Mouse (Mus musculus): ENCODE data around the gene Magi2. TPM values are rescaled to one million over a fixed set of nuclear protein-coding genes. Genes with fewer than 3 reads are reported as not detected.
"Not testable (repeated sequence)": the region's sequence is repeated elsewhere in the genome, so short reads cannot be mapped to it uniquely, and the experiment has no call there.

Magi2 gene
- polyA plus RNA-seq, 1 experiment from 2014 or later: 39.5 TPM

DNA sequence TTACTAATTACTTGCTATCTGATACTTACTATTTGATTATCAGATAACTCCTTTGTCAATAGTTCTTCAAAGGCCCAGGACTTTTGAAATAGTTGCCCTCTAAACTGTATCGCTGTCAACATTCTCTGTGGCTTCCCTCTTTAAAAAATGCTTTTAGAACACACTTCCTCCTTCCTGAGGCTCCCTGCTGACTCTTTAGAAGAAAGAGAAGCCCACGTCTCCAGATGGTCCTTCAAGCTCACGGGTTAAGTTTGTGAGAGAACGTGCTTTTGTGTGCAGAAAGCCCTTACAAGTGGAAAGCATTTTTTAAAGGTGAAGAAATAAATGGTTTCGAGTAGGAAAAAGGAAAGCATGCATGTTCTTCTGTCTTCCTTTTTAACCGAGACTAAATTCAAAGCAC lies 1267.2 kb downstream of the Magi2 start:
- Histone ChIP-seq H3K27me3 (replicated peaks) (no peaks in the 10 kb centered on the region), H3K4me2 (no peak overlapping the region)
- 57% methylated on average over 6 of the region's 6 CpGs for WGBS

DNA sequence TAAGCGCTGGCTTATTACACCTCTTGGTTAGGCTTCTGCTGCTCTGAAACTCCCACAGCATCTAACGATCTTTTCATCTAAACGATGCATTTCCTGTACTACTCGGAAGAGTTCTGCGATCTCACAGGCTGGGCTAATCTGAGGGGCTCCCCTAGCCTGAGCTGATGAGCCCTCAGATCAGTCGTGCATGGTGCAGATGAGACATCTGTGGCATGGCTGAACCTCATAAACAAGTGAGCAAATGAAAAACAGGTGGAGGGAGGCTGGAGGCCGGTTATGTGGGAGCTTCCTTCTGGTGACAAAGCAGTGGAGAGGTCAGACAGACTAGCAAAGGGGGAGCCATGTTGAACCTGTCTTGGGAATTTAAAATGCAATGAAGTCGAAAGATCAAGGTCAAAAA lies 1270.1 kb downstream of the Magi2 start:
- WGBS: 50% methylated on average over 8 of the region's 8 CpGs
- Histone ChIP-seq H3K36me3 (no peaks in the 10 kb centered on the region), H3K4me1 (peaks cover 6% of the 10 kb centered on the region), H3K27ac (replicated peaks) (no peak overlapping the region), H3K4me2 (no peak overlapping the region), H3K9ac (replicated peaks) (no peak overlapping the region), H3K4me3 (replicated peaks) (no peak overlapping the region), H3K9me3 (replicated peaks) (no peaks in the 10 kb centered on the region), H3K27me3 (replicated peaks) (no peaks in the 10 kb centered on the region)
- ATAC-seq (ENCODE audit: low FRiP score): no peak

More for the DNA sequence above, 1267.2 kb downstream of the Magi2 start:
- no peaks in the 10 kb centered on the region for H3K36me3 ChIP-seq
- no peak overlapping the region for H3K4me3 ChIP-seq (replicated peaks)
- no peak overlapping the region for H3K27ac ChIP-seq (replicated peaks)
- no peak for ATAC-seq (ENCODE audit: low FRiP score)
- no peak overlapping the region for H3K9ac ChIP-seq (replicated peaks)
- H3K9me3 ChIP-seq (replicated peaks): no peaks in the 10 kb centered on the region
- peaks cover 6% of the 10 kb centered on the region for H3K4me1 ChIP-seq

DNA sequence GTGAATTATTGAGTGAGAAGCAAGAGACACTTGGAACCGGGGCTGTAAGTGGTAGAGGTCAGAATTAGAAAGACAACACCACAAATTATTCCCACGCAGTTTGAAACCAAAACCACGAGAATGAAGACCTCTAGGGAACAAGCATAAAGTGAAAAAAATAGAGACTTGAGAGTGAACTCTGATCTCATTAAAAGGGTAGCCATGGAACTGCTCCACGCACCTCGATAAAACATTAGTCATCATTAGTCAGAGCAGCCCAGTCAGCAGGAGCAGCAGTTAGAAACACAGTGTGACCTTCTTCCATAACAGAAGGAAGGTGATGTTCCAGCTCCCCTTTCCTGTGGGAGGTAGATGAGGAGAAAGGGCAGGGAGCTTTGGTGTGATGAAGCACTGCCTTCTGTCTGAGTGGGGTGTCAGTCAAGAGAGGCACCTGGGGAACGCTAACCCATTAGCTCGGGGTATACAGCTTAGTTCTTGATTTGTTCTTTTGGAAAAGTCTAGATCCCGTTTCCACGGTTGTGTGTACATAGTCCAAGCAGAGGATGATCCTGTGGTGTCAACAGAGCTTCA lies 1272.3 kb downstream of the Magi2 start:
- no peaks in the 10 kb centered on the region for H3K9me3 ChIP-seq (replicated peaks)
- no peaks in the 10 kb centered on the region for H3K36me3 ChIP-seq
- no peak overlapping the region for H3K4me2 ChIP-seq
- no peaks in the 10 kb centered on the region for H3K27me3 ChIP-seq (replicated peaks)
- 66% methylated on average over 9 of the region's 9 CpGs for WGBS
- H3K4me3 ChIP-seq (replicated peaks): no peak overlapping the region
- no peak overlapping the region for H3K9ac ChIP-seq (replicated peaks)
- H3K4me1 ChIP-seq: peaks cover 6% of the 10 kb centered on the region
- ATAC-seq (ENCODE audit: low FRiP score): no peak; the same call in 1 of the 2 replicates
- H3K27ac ChIP-seq (replicated peaks): no peak overlapping the region

DNA sequence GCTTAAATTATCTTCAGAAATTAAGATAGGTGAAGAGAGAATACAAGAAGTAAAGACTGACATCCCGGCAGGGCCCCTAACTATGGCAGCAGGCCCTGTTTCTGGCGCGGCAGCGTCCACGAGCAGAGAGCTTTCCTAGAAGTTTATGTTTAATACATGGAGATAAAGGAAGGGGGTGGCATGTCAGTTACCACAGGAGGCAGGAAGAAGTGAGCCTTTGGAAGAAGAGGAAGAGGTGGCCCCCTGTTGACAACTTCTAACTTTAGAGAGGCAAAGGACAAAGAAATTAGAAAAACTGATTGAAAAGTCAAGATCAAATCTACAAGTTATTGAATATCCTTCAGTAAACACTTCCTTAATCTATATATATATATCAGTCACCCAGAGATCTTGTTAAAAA lies 1281.8 kb downstream of the Magi2 start:
- 78% methylated on average over 5 of the region's 5 CpGs for WGBS
- no peaks in the 10 kb centered on the region for H3K36me3 ChIP-seq
- ATAC-seq (ENCODE audit: low FRiP score): no peak

DNA sequence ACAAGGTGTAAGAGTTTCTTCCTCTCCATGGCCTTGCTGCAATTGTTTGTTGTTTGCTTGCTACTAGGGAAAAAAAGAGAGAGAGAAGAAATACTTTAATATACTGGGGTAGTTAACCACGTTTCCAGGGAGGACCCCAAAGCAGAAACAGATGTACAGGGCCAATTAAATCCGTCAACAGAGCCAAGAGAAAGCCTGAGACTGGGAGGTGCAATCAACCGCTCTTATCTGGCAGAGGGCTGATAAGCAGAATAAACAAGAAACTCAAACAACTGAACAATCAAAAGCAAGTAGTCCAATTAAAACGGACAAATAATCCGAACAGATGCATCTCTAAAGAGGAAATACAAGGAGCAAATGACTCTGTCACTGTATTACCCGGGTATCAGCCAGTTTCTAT lies 1282.8 kb downstream of the Magi2 start:
- ATAC-seq (ENCODE audit: low FRiP score): no peak
- no peaks in the 10 kb centered on the region for H3K4me1 ChIP-seq
- no peak overlapping the region for H3K4me2 ChIP-seq
- no peaks in the 10 kb centered on the region for H3K27me3 ChIP-seq (replicated peaks)
- H3K27ac ChIP-seq (replicated peaks): no peak overlapping the region
- H3K9ac ChIP-seq (replicated peaks): no peak overlapping the region
- no peaks in the 10 kb centered on the region for H3K9me3 ChIP-seq (replicated peaks)
- 59% methylated on average over 6 of the region's 6 CpGs for WGBS
- no peaks in the 10 kb centered on the region for H3K36me3 ChIP-seq
- H3K4me3 ChIP-seq (replicated peaks): no peak overlapping the region

More for the DNA sequence above, 1281.8 kb downstream of the Magi2 start:
- no peak overlapping the region for H3K27ac ChIP-seq (replicated peaks)
- no peaks in the 10 kb centered on the region for H3K9me3 ChIP-seq (replicated peaks)
- H3K4me2 ChIP-seq: no peak overlapping the region
- no peaks in the 10 kb centered on the region for H3K4me1 ChIP-seq
- no peak overlapping the region for H3K4me3 ChIP-seq (replicated peaks)
- no peaks in the 10 kb centered on the region for H3K27me3 ChIP-seq (replicated peaks)
- no peak overlapping the region for H3K9ac ChIP-seq (replicated peaks)

DNA sequence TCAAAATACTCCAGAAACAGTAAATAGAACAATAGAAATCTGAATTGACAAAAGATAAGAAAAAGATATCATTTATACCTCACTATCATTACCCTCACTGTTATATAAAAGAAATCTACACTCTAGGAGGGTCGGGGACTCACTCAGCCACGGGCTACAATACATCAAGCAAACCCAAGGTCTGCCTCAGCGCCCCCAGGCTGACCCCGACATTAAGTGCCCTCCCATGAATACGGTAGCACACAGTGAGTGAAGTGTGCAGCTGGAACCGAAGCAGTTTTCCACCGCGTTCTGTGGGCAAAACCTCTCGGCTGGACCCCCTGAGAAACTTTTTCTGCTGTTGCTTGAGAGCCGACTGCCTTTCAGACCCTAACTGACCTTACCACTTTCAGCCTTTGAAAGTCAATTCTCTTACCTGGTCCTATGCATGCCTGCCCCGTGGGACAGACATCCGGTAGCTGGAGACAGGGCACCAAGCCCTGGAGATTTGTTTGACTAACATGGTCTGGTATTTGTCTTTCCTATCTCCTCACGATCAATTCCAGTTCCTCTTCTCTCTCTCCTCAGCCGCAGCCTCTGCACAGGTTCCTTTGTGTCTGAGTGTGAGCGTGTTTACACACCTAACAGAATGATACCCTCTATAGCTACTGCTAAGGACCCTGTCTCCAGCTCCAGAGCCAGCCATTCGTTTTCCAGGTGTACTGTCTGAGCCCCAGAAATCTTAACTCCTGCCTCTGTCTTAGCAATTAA lies 1285.7 kb downstream of the Magi2 start:
- Histone ChIP-seq H3K4me3 (replicated peaks) (no peak overlapping the region), H3K27me3 (replicated peaks) (no peaks in the 10 kb centered on the region), H3K36me3 (no peaks in the 10 kb centered on the region), H3K4me1 (no peaks in the 10 kb centered on the region), H3K4me2 (no peak overlapping the region), H3K27ac (replicated peaks) (no peak overlapping the region), H3K9ac (replicated peaks) (no peak overlapping the region), H3K9me3 (replicated peaks) (no peaks in the 10 kb centered on the region)
- ATAC-seq (ENCODE audit: low FRiP score): 0 out of 2 replicates have a peak, but pooled peaks have one; percentile 41
- WGBS: 36% methylated on average over 16 of the region's 16 CpGs

DNA sequence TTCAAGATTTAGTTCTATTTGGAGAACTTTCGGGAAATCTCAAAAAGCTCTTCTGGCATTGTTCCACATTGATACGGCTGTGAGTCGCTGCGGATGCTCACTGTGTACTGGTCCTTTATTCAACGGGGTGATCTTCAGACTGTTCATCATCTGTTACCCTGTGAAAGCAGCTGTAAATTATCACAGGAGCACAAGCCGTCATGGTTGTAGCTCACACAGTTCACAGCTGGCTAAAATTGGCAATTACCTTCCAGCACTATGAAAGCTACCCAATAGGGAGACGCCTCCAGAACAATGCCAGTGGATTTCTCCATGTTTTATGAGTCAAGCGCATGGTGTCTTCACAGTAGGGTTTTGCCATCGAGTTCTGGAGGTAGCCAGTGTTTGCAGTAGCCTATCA lies 1294.8 kb downstream of the Magi2 start:
- H3K36me3 ChIP-seq: no peaks in the 10 kb centered on the region
- peak; percentile 80 for ATAC-seq (ENCODE audit: low FRiP score)
- peaks cover 12% of the 10 kb centered on the region; the same call in 1 of the 2 replicates for H3K4me1 ChIP-seq
- no peaks in the 10 kb centered on the region for H3K27me3 ChIP-seq (replicated peaks)
- no peak overlapping the region for H3K27ac ChIP-seq (replicated peaks)
- no peak overlapping the region for H3K4me2 ChIP-seq
- H3K9me3 ChIP-seq (replicated peaks): no peaks in the 10 kb centered on the region
- H3K4me3 ChIP-seq (replicated peaks): no peak overlapping the region
- WGBS: 21% methylated on average over 9 of the region's 9 CpGs
- no peak overlapping the region for H3K9ac ChIP-seq (replicated peaks)

DNA sequence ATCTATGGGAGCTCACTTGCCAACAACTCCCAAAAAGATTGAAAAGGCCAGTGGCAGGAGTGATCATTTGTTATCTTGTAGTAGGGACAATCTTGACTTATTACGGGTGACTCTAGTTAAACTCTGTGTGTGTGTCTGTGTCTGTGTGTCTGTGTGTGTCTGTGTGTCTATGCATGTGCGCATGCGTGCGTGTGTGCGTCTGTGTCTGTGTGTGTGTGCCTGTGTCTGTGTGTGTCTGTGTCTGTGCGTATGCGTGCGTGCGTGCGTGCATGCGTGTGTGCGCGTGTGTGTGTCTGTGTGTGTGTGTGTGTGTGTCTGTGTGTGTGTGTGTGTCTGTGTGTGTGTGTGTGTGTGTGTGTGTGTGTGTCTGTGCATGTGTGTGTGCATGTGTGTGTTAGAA lies 1295.2 kb downstream of the Magi2 start:
- peaks cover 12% of the 10 kb centered on the region; the same call in 1 of the 2 replicates for H3K4me1 ChIP-seq
- H3K9ac ChIP-seq (replicated peaks): no peak overlapping the region
- WGBS: 95% methylated on average over 13 of the region's 13 CpGs
- H3K27me3 ChIP-seq (replicated peaks): no peaks in the 10 kb centered on the region
- no peak overlapping the region for H3K4me3 ChIP-seq (replicated peaks)
- no peak overlapping the region for H3K27ac ChIP-seq (replicated peaks)
- no peak overlapping the region for H3K4me2 ChIP-seq
- no peak for ATAC-seq (ENCODE audit: low FRiP score)
- H3K9me3 ChIP-seq (replicated peaks): no peaks in the 10 kb centered on the region
- H3K36me3 ChIP-seq: no peaks in the 10 kb centered on the region

DNA sequence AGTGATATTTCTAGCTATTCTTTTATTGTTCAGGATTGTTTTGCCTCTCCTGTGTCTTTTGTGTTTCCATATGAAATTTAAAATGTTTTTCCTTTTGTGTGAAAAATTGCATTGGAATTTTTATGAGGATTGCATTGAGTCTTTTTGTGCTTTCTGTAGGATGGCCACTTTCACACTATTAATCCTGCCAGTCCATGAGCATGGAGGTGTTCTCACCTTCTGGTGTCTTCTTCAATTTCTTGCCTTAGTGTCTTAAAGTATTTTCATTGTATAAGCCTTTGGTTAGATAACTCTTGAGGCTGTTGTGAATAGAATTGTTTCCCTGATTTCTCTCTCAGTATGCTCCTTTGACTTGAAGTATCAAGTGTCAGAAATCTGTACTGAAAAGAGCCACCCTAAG lies 1296.9 kb downstream of the Magi2 start:
- ATAC-seq (ENCODE audit: low FRiP score): no peak
- Histone ChIP-seq H3K9me3 (replicated peaks) (no peaks in the 10 kb centered on the region), H3K4me3 (replicated peaks) (no peak overlapping the region), H3K27ac (replicated peaks) (no peak overlapping the region), H3K9ac (replicated peaks) (no peak overlapping the region), H3K27me3 (replicated peaks) (no peaks in the 10 kb centered on the region), H3K4me2 (no peak overlapping the region), H3K4me1 (peaks cover 12% of the 10 kb centered on the region; the same call in 1 of the 2 replicates), H3K36me3 (no peaks in the 10 kb centered on the region)

DNA sequence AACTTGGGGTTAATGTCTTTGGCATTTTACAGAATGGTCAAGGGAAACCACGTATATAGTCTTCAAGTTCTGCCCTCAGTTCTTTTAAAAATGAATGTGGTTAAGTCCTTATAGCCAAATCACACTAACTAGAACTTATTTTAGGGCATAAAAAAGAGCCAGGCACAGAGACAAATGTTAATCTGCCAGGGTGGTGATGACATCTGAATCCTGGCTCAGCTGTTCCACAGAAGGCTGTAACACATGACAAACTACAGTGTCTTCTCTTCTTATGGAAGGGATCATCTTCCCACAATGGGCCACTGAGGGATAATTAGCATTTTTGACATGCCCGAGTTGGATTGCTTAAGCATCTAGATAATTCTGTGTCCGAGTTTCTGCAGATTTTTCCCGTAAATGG lies 1299.8 kb downstream of the Magi2 start:
- not testable (repeated sequence) for H3K36me3 ChIP-seq; H3K4me3 ChIP-seq (replicated peaks)

DNA sequence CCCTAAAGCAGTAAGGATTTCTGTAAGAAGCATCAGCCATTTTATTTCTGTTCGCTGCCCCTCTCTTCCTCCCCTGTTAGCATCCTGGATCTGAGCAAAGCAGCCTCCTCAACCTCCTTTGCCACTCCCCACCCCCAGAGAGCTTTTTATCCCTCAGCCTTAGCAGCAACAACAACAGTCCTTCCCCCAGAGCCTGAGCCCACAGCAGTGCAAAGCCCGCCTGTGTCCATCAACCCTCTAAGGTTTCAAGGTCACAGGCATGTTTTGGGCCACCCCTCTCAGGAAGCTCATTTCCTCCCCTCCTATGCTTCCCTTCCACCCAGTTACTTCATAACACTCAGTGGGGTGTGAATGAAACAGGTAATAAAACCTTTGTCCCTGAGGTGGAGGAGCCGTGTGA lies 1309.7 kb downstream of the Magi2 start:
- H3K9ac ChIP-seq (replicated peaks): no peak overlapping the region
- no peaks in the 10 kb centered on the region for H3K27me3 ChIP-seq (replicated peaks)
- no peaks in the 10 kb centered on the region; the same call in 1 of the 2 replicates for H3K36me3 ChIP-seq
- H3K4me2 ChIP-seq: no peak overlapping the region
- no peak for ATAC-seq (ENCODE audit: low FRiP score)
- WGBS: 36% methylated on average over 3 of the region's 3 CpGs
- no peak overlapping the region for H3K4me3 ChIP-seq (replicated peaks)
- no peaks in the 10 kb centered on the region for H3K9me3 ChIP-seq (replicated peaks)
- H3K4me1 ChIP-seq: peaks cover 7% of the 10 kb centered on the region; the same call in 1 of the 2 replicates
- H3K27ac ChIP-seq (replicated peaks): no peak overlapping the region

More for the DNA sequence above, 1299.8 kb downstream of the Magi2 start:
- not testable (repeated sequence) for H3K27ac ChIP-seq (replicated peaks); H3K9ac ChIP-seq (replicated peaks); H3K4me2 ChIP-seq; H3K9me3 ChIP-seq (replicated peaks); ATAC-seq (ENCODE audit: low FRiP score); H3K27me3 ChIP-seq (replicated peaks); H3K4me1 ChIP-seq
- WGBS: 76% methylated on average over 2 of the region's 4 CpGs

DNA sequence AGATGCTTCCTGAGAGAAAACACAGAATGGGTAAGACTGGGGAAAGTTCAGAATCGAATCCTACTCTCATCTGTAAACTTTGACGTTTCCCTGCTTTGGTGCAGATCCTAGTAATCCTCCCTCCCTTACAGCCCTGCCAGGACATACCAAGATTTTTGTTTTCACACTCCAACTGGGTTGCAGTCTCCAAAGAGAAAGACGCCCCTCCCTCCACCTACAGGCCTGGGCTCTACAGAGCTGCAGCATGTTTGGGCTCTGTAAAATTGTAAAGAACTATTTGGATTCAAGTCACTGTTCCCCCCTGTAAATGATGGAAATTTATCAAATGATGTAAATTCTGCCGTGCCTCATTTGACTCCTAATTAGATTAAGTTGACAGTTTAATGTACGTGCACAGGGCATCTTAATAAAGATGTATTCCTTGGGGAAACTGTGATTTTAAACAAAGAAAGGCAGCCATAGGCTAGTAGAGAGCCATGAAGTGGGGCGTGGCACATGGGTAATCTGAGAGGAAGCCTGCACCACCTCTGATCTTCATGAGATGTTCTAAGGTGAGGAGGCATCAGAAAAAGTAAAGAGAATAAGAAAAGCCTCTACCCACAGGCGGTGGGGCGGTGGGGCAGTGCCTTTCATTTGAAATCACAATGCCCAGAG lies 1310.7 kb downstream of the Magi2 start:
- Histone ChIP-seq H3K36me3 (no peaks in the 10 kb centered on the region; the same call in 1 of the 2 replicates), H3K4me1 (peaks cover 7% of the 10 kb centered on the region; the same call in 1 of the 2 replicates), H3K4me3 (replicated peaks) (no peak overlapping the region), H3K9ac (replicated peaks) (no peak overlapping the region), H3K27me3 (replicated peaks) (no peaks in the 10 kb centered on the region), H3K27ac (replicated peaks) (no peak overlapping the region), H3K4me2 (no peak overlapping the region), H3K9me3 (replicated peaks) (no peaks in the 10 kb centered on the region)
- ATAC-seq (ENCODE audit: low FRiP score): no peak
- WGBS: 51% methylated on average over 8 of the region's 8 CpGs

Measured in neural tube, embryonic 15.5 days (tissue).